Mouse (Mus musculus) erythroblast, embryonic 14.5 days (primary cell): ENCODE results near the gene Cd52.

Experiments
- GATA1 ChIP-seq: IDR thresholded peaks from 2 replicates; pipeline ENCODE4 v1.6.1; 2012; ENCODE audit warnings: low read length, inconsistent platforms, mixed read lengths
- TAL1 ChIP-seq: IDR thresholded peaks from 3 replicates; pipeline ENCODE4 v1.6.1; 2012; ENCODE audit warnings: low read length, inconsistent platforms, mixed read lengths

- no peak for TF ChIP-seq GATA1
- TF ChIP-seq TAL1: no peak
Measured at GRCm38 (mm10) chr4:134138857-134139256, 44.0 kb upstream of the Cd52 start.
